Mouse (Mus musculus) heart, adult 18-20 months (tissue): ENCODE results near the gene Cnnm2. TPM values are rescaled to one million over a fixed set of nuclear protein-coding genes. Genes with fewer than 3 reads are reported as not detected.

Source experiments
- DNase-seq, 2 experiments: peaks; one replicate each; pipeline ENCODE4 v3.0.0; 2021 to 2022; ENCODE audit warnings: mixed read lengths in 1 of 2
- total RNA-seq, 2 experiments: library from RNA; stranded (reverse); gene quantifications; 2 replicates each; pipeline ENCODE4 v1.2.3; 2021

Cnnm2 gene
- total RNA-seq, 2 experiments from 2014 or later = 5.7 to 6.7 TPM

- DNase-seq = no peak
These were observed 32.8 kb downstream of the Cnnm2 start for GRCm38 (mm10) chr19:46794181-46794580.

- no peak for DNase-seq
These were observed 38.6 kb downstream of the Cnnm2 start for GRCm38 (mm10) chr19:46799903-46800583.

- no peak for DNase-seq
These were observed 40.1 kb downstream of the Cnnm2 start for GRCm38 (mm10) chr19:46801492-46801891.

- DNase-seq = no peak
These were observed 40.9 kb downstream of the Cnnm2 start for GRCm38 (mm10) chr19:46802306-46802705.

- DNase-seq = no peak
These were observed 42.3 kb downstream of the Cnnm2 start for GRCm38 (mm10) chr19:46803732-46804131.

GRCm38 (mm10) chr19:46804751-46805150, 43.4 kb downstream of the Cnnm2 start:
- peak in 1 of 2 experiments; percentile 8 for DNase-seq

GRCm38 (mm10) chr19:46805933-46806688, 44.7 kb downstream of the Cnnm2 start:
- DNase-seq = no peak

GRCm38 (mm10) chr19:46808261-46808660, 46.9 kb downstream of the Cnnm2 start:
- no peak for DNase-seq

- DNase-seq = no peak
These were observed 47.6 kb downstream of the Cnnm2 start for GRCm38 (mm10) chr19:46809031-46809430.

GRCm38 (mm10) chr19:46819276-46819675, 57.9 kb downstream of the Cnnm2 start:
- DNase-seq = no peak

- DNase-seq = no peak
These were observed 61.1 kb downstream of the Cnnm2 start for GRCm38 (mm10) chr19:46822491-46822890.

- DNase-seq = no peak
These were observed 62.4 kb downstream of the Cnnm2 start for GRCm38 (mm10) chr19:46823759-46824158.

GRCm38 (mm10) chr19:46824867-46825266, 63.5 kb downstream of the Cnnm2 start:
- DNase-seq = no peak

GRCm38 (mm10) chr19:46827654-46828165, 66.3 kb downstream of the Cnnm2 start:
- no peak for DNase-seq

GRCm38 (mm10) chr19:46828961-46829360, 67.6 kb downstream of the Cnnm2 start:
- no peak for DNase-seq

GRCm38 (mm10) chr19:46831381-46831780, 70.0 kb downstream of the Cnnm2 start:
- DNase-seq = no peak

- no peak for DNase-seq
These were observed 72.9 kb downstream of the Cnnm2 start for GRCm38 (mm10) chr19:46834301-46834700.

GRCm38 (mm10) chr19:46835339-46835738, 73.9 kb downstream of the Cnnm2 start:
- no peak for DNase-seq

GRCm38 (mm10) chr19:46836085-46836484, 74.7 kb downstream of the Cnnm2 start:
- no peak for DNase-seq

- DNase-seq = no peak
These were observed 76.1 kb downstream of the Cnnm2 start for GRCm38 (mm10) chr19:46837290-46838079.

- DNase-seq = no peak
These were observed 79.6 kb downstream of the Cnnm2 start for GRCm38 (mm10) chr19:46841016-46841415.

- DNase-seq = no peak
These were observed 81.6 kb downstream of the Cnnm2 start for GRCm38 (mm10) chr19:46843030-46843429.

- no peak for DNase-seq
These were observed 84.7 kb downstream of the Cnnm2 start for GRCm38 (mm10) chr19:46846056-46846455.
